In the genomic region with DNA sequence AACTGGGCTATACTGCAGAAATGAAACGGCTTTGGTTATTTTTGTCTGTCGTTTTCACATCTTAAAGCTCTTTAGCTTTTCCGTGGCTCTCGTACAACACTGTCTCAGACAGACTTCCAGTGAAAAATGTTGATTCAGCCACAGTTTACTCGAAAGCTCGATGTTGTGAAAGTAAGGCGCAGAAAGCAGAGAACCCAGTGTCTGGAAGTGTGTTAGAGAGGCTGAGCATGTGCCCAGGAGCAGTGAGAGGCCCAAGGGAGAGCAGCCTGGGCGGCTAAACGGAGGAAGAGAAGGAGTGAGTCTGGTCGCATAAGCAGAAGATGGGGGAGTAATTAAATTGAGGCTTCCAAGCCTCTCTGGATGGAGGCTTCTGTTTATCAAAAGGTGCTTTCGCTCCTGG, we compare ENCODE assay signal across 29 mouse cellular contexts. TPM values are rescaled to one million over a fixed set of nuclear protein-coding genes. Genes with fewer than 3 reads are reported as not detected.
DNase-seq lines count a peak whose midpoint lies in the region; ATAC-seq and TF ChIP-seq lines count a peak whose summit lies in the region.
"Had no signal": no experiment of that assay in that cellular context is flagged by ENCODE, and none has a peak within 500 bp of the region (broad histone marks: within the 10 kb centered on the region; RNA-seq: fewer than 3 reads in every experiment).

No protein-coding gene starts in this region.

- H3K36me3 ChIP-seq in lung, embryonic 15.5 days: no peaks in the 10 kb centered on the region
- no peaks in the 10 kb centered on the region for H3K36me3 ChIP-seq in intestine, embryonic 14.5 days (ENCODE audit: control insufficient read depth, insufficient read depth, low read length)
- H3K36me3 ChIP-seq in stomach, embryonic 16.5 days (ENCODE audit: control insufficient read depth, insufficient read depth, low read length): no peaks in the 10 kb centered on the region
- H3K36me3 ChIP-seq: embryonic facial prominence, embryonic 13.5 days; G1E; heart, embryonic 15.5 days; hindbrain, embryonic 15.5 days; limb, embryonic 12.5 days had no signal

- no peak overlapping the region for H3K9ac ChIP-seq in lung, embryonic 15.5 days
- no peak overlapping the region for H3K9ac ChIP-seq in intestine, embryonic 14.5 days (ENCODE audit: low read length)
- H3K9ac ChIP-seq in stomach, embryonic 16.5 days (ENCODE audit: low read length): peak overlapping the region; percentile 37; the same call in 1 of the 2 replicates
- H3K9ac ChIP-seq: embryonic facial prominence, embryonic 13.5 days; forebrain, embryonic 13.5 days; heart, embryonic 15.5 days; hindbrain, embryonic 15.5 days; limb, embryonic 12.5 days; liver, postnatal 0 days had no signal

- no peak for DNase-seq in gastrocnemius, adult 2 months
- no peak for DNase-seq in gastrocnemius, postnatal 10 days
- DNase-seq in lung, postnatal 10 days: no peak
- no peak for DNase-seq in intestine, embryonic 14.5 days (ENCODE audit: low spot score)
- no peak for DNase-seq in spleen, adult 12 weeks (ENCODE audit: low spot score)
- no peak for DNase-seq in ovary, postnatal 36 days (ENCODE audit: low spot score)
- DNase-seq: adrenal gland, adult 2 months; cerebellum, adult 2 months; cerebellum, postnatal 36 days; embryo, embryonic 11 days; gastrocnemius, postnatal 25 days; heart, adult 2 months; heart, postnatal 4 days; kidney, adult 18-20 months; liver, postnatal 0 days; spleen, adult 18-20 months; thymus, adult 18-20 months; thymus, postnatal 4 days had no signal

- peaks cover 37% of the 10 kb centered on the region for H3K4me1 ChIP-seq in lung, embryonic 15.5 days
- peaks cover 12% of the 10 kb centered on the region for H3K4me1 ChIP-seq in intestine, embryonic 14.5 days (replicated peaks; ENCODE audit: control insufficient read depth, insufficient read depth, low read length)
- H3K4me1 ChIP-seq in stomach, embryonic 16.5 days (ENCODE audit: control insufficient read depth, insufficient read depth, low read length): peaks cover 19% of the 10 kb centered on the region

- H3K4me3 ChIP-seq in gastrocnemius, adult 2 months: no peak overlapping the region
- H3K4me3 ChIP-seq in lung, embryonic 15.5 days: no peak overlapping the region
- no peak overlapping the region for H3K4me3 ChIP-seq in intestine, embryonic 14.5 days (ENCODE audit: low read depth, low read length)
- H3K4me3 ChIP-seq in stomach, embryonic 16.5 days (replicated peaks; ENCODE audit: low read length): no peak overlapping the region
- H3K4me3 ChIP-seq: embryonic facial prominence, embryonic 13.5 days; erythroblast, embryonic 14.5 days; forebrain, embryonic 13.5 days; heart, adult 2 months; heart, embryonic 15.5 days; hindbrain, embryonic 15.5 days; limb, embryonic 12.5 days had no signal

- no peaks in the 10 kb centered on the region for H3K9me3 ChIP-seq in lung, embryonic 15.5 days
- H3K9me3 ChIP-seq in intestine, embryonic 14.5 days (ENCODE audit: control insufficient read depth, low read length): no peaks in the 10 kb centered on the region
- H3K9me3 ChIP-seq in stomach, embryonic 16.5 days (replicated peaks; ENCODE audit: control insufficient read depth, low read length): no peaks in the 10 kb centered on the region
- H3K9me3 ChIP-seq: embryonic facial prominence, embryonic 13.5 days; forebrain, embryonic 13.5 days; G1E; heart, embryonic 15.5 days; hindbrain, embryonic 15.5 days; limb, embryonic 12.5 days had no signal

- peak overlapping the region; percentile 31; the same call in 1 of the 2 replicates for H3K27ac ChIP-seq in gastrocnemius, adult 2 months
- no peak overlapping the region for H3K27ac ChIP-seq in lung, embryonic 15.5 days
- peak overlapping the region; percentile 19 for H3K27ac ChIP-seq in intestine, embryonic 14.5 days (ENCODE audit: low read depth)
- peak overlapping the region; percentile 42; the same call in 1 of the 2 replicates for H3K27ac ChIP-seq in stomach, embryonic 16.5 days (ENCODE audit: low read length)
- H3K27ac ChIP-seq: embryonic facial prominence, embryonic 13.5 days; forebrain, embryonic 13.5 days; heart, adult 2 months; heart, embryonic 15.5 days; hindbrain, embryonic 15.5 days; limb, embryonic 12.5 days; macrophage had no signal

- no peak for TF ChIP-seq CTCF in gastrocnemius, adult 2 months (IDR thresholded peaks at IDR 0.05)

- intact Hi-C loops in gastrocnemius, adult 2 months (cut with DNase I): no loop called here

- peak overlapping the region; percentile 13; the same call in 1 of the 2 replicates for H3K4me2 ChIP-seq in lung, embryonic 15.5 days
- H3K4me2 ChIP-seq in intestine, embryonic 14.5 days (ENCODE audit: low read length): peak overlapping the region; percentile 16
- peak overlapping the region; percentile 32; the same call in 1 of the 2 replicates for H3K4me2 ChIP-seq in stomach, embryonic 16.5 days (ENCODE audit: low read depth, low read length)
- H3K4me2 ChIP-seq: embryonic facial prominence, embryonic 13.5 days; forebrain, embryonic 13.5 days; heart, embryonic 15.5 days; hindbrain, embryonic 15.5 days; limb, embryonic 12.5 days; liver, embryonic 11.5 days had no signal

- ATAC-seq in lung, embryonic 15.5 days (ENCODE audit: borderline replicate concordance, extremely low read depth, low FRiP score, low TSS enrichment): no peak
- no peak for ATAC-seq in intestine, embryonic 14.5 days (replicated peaks; ENCODE audit: low FRiP score, low TSS enrichment, low read depth)
- ATAC-seq in stomach, embryonic 16.5 days (ENCODE audit: insufficient read depth, low FRiP score): peak; percentile 25; the same call in 1 of the 2 replicates
- ATAC-seq: forebrain, embryonic 13.5 days; liver, postnatal 0 days had no signal

- H3K27me3 ChIP-seq in lung, embryonic 15.5 days: no peaks in the 10 kb centered on the region
- no peaks in the 10 kb centered on the region for H3K27me3 ChIP-seq in intestine, embryonic 14.5 days (replicated peaks; ENCODE audit: control insufficient read depth, insufficient read depth, low read length)
- no peaks in the 10 kb centered on the region for H3K27me3 ChIP-seq in stomach, embryonic 16.5 days (ENCODE audit: control insufficient read depth, insufficient read depth, low read length)
- H3K27me3 ChIP-seq: embryonic facial prominence, embryonic 13.5 days; forebrain, embryonic 13.5 days; heart, embryonic 15.5 days; hindbrain, embryonic 15.5 days; limb, embryonic 12.5 days had no signal

- 56% methylated on average over 11 of the region's 11 CpGs for WGBS in lung, embryonic 15.5 days
- 42% methylated on average over 11 of the region's 11 CpGs for WGBS in intestine, embryonic 14.5 days
- WGBS in stomach, embryonic 16.5 days: 41% methylated on average over 11 of the region's 11 CpGs

RNA-seq across cellular contexts. Expression of a gene that starts 50.6 kb away (rescaled TPM):
- total RNA-seq in gastrocnemius, adult 2 months (2021): 10 to 100 TPM; 13.9 to 14.8 TPM
- 10 to 100 TPM; 21.6 to 29.7 TPM for total RNA-seq in gastrocnemius, postnatal 10 days (2021)
- 23.2 and 28.0 TPM in 2 replicates for polyA plus RNA-seq in lung, embryonic 15.5 days (2015; fragmentation: Nextera tagmentation; extraction: Ambion mirVana)
- polyA plus RNA-seq in intestine, embryonic 14.5 days (2014; fragmentation: Nextera tagmentation; extraction: Ambion mirVana): 10.6 and 12.1 TPM in 2 replicates
- 6.7 and 8.7 TPM in 2 replicates for polyA plus RNA-seq in stomach, embryonic 16.5 days (2015; fragmentation: Nextera tagmentation; extraction: Ambion mirVana)

RNA-seq across cellular contexts. Expression of a gene that starts 50.7 kb away (rescaled TPM):
- total RNA-seq in gastrocnemius, adult 2 months (2021): 1 to 10 TPM; 8.5 to 8.6 TPM
- total RNA-seq in gastrocnemius, postnatal 10 days (2021): 10 to 100 TPM; 14.1 to 14.8 TPM
- polyA plus RNA-seq in lung, embryonic 15.5 days (2015; fragmentation: Nextera tagmentation; extraction: Ambion mirVana): 41.5 and 43.8 TPM in 2 replicates
- polyA plus RNA-seq in intestine, embryonic 14.5 days (2014; fragmentation: Nextera tagmentation; extraction: Ambion mirVana): 41.9 and 44.3 TPM in 2 replicates
- polyA plus RNA-seq in stomach, embryonic 16.5 days (2015; fragmentation: Nextera tagmentation; extraction: Ambion mirVana): 28.7 and 30.9 TPM in 2 replicates
